Mouse (Mus musculus) lung, postnatal 0 days (tissue): Measurements from ENCODE around the gene Gm20696.

Experiments
- CTCF ChIP-seq: IDR thresholded peaks from 2 replicates; pipeline ENCODE4 v1.5.1; 2016; ENCODE audit warnings: antibody characterized with exemption, mild to moderate bottlenecking
- EP300 ChIP-seq: IDR thresholded peaks from 2 replicates; pipeline ENCODE4 v1.6.1; 2016; ENCODE audit warnings: antibody characterized with exemption, mild to moderate bottlenecking, control low read depth

- TF ChIP-seq CTCF, result no peak
- no peak for TF ChIP-seq EP300
These were observed 418.2 kb downstream of the Gm20696 start for GRCm38 (mm10) chr6:99248396-99248795.
